8 mouse cellular contexts compared by ENCODE assay signal in genomic region chr4:138447387-138447786, GRCm38 (mm10). TPM values are rescaled to one million over a fixed set of nuclear protein-coding genes. Genes with fewer than 3 reads are reported as not detected.
DNase-seq lines count a peak whose midpoint lies in the region; ATAC-seq lines count a peak whose summit lies in the region.

No protein-coding gene starts in this region.

- intact Hi-C loops in gastrocnemius, postnatal 14 days (cut with DNase I; ENCODE audit: low total_unique reads): loop anchor here (2.0 to 5.0 kb wide), 2 partner anchors 115 to 405 kb away; no protein-coding TSS in a partner anchor

- H3K27ac ChIP-seq in intestine, embryonic 14.5 days (ENCODE audit: low read depth): no peak overlapping the region

- DNase-seq in adrenal gland, adult (ENCODE audit: inconsistent age in 2 of 2, low spot score in 1 of 2): peak; percentile 88 to 97
- peak; percentile 95 for DNase-seq in embryo, embryonic 10 days (ENCODE audit: low spot score)
- peak; percentile 85 for DNase-seq in gastrocnemius, postnatal 14 days
- DNase-seq in intestine, embryonic 14.5 days (ENCODE audit: low spot score): peak; percentile 98
- peak; percentile 85 to 97 for DNase-seq in left cerebral cortex, adult 9 months (ENCODE audit: low spot score in 2 of 2)
- DNase-seq in right cerebral cortex, postnatal 10 days (ENCODE audit: low spot score in 2 of 2): peak; percentile 95 to 96
- peak; percentile 52 for DNase-seq in urinary bladder, postnatal 10 days (ENCODE audit: low spot score)

- no peaks in the 10 kb centered on the region for H3K27me3 ChIP-seq in intestine, embryonic 14.5 days (replicated peaks; ENCODE audit: control insufficient read depth, insufficient read depth, low read length)

- H3K36me3 ChIP-seq in intestine, embryonic 14.5 days (ENCODE audit: control insufficient read depth, insufficient read depth, low read length): no peaks in the 10 kb centered on the region

- H3K4me1 ChIP-seq in intestine, embryonic 14.5 days (replicated peaks; ENCODE audit: control insufficient read depth, insufficient read depth, low read length): no peaks in the 10 kb centered on the region; the same call in 1 of the 2 replicates

- 0% methylated on average over 8 of the region's 8 CpGs for WGBS in intestine, embryonic 14.5 days

- peak; percentile 69 for ATAC-seq in intestine, embryonic 14.5 days (replicated peaks; ENCODE audit: low FRiP score, low TSS enrichment, low read depth)
- peak; percentile 87 for ATAC-seq in megakaryocyte-erythroid progenitor cell, adult 5-6 weeks (replicated peaks; ENCODE audit: low FRiP score, low TSS enrichment, poor library complexity, severe bottlenecking)

- no peak overlapping the region for H3K4me2 ChIP-seq in intestine, embryonic 14.5 days (ENCODE audit: low read length)

- no peaks in the 10 kb centered on the region for H3K9me3 ChIP-seq in intestine, embryonic 14.5 days (ENCODE audit: control insufficient read depth, low read length)

- no peak overlapping the region for H3K9ac ChIP-seq in intestine, embryonic 14.5 days (ENCODE audit: low read length)

- H3K4me3 ChIP-seq in intestine, embryonic 14.5 days (ENCODE audit: low read depth, low read length): no peak overlapping the region

RNA-seq across cellular contexts. Expression of gene Camk2n1, which starts 6.7 kb away (rescaled TPM):
- total RNA-seq in gastrocnemius, postnatal 14 days (2021): 1 to 10 TPM; 4.4 to 4.6 TPM
- polyA plus RNA-seq in intestine, embryonic 14.5 days (2014; fragmentation: Nextera tagmentation; extraction: Ambion mirVana): 5.3 and 5.9 TPM in 2 replicates
- not detected in 2 replicates for total RNA-seq in megakaryocyte-erythroid progenitor cell, adult 5-6 weeks (2014; fragmentation: Nextera tagmentation)
- 0.05 TPM in 1 of 2 replicates, not detected in the other for total RNA-seq in megakaryocyte-erythroid progenitor cell, adult 5-6 weeks (2017)

RNA-seq across cellular contexts. Expression of gene Mul1, which starts 12.9 kb away (rescaled TPM):
- total RNA-seq in gastrocnemius, postnatal 14 days (2021): 10 to 100 TPM; 31.1 to 34.2 TPM
- 19.4 and 20.1 TPM in 2 replicates for polyA plus RNA-seq in intestine, embryonic 14.5 days (2014; fragmentation: Nextera tagmentation; extraction: Ambion mirVana)
- total RNA-seq in megakaryocyte-erythroid progenitor cell, adult 5-6 weeks (2014; fragmentation: Nextera tagmentation): 13.2 and 18.1 TPM in 2 replicates
- total RNA-seq in megakaryocyte-erythroid progenitor cell, adult 5-6 weeks (2017): 3.2 and 10.2 TPM in 2 replicates

RNA-seq across cellular contexts. Expression of gene Fam43b, which starts 51.1 kb away (rescaled TPM):
- total RNA-seq in gastrocnemius, postnatal 14 days (2021): under 1 TPM in 1 of 2 experiments, not detected in 1; 0.08 TPM
- polyA plus RNA-seq in intestine, embryonic 14.5 days (2014; fragmentation: Nextera tagmentation; extraction: Ambion mirVana): 0.07 TPM in 2 replicates
- not detected in 2 replicates for total RNA-seq in megakaryocyte-erythroid progenitor cell, adult 5-6 weeks (2014; fragmentation: Nextera tagmentation)
- total RNA-seq in megakaryocyte-erythroid progenitor cell, adult 5-6 weeks (2017): not detected in 2 replicates

Comparison
In these comparisons a context has a peak if more than half of its experiments do, and no peak if none do; other contexts are left out.
1. RNA of gene Camk2n1, which starts 6.7 kb away (total RNA-seq): 4.4 to 4.6 TPM in gastrocnemius, postnatal 14 days; 0.05 TPM in megakaryocyte-erythroid progenitor cell, adult 5-6 weeks; every median in the first group is over 4 times any median in the second.
2. Peak in every context shown above with its lines, with median percentiles within 50 percentile points of each other: DNase-seq.